ENCODE assay signal across 19 mouse cellular contexts in genomic region chr9:117161150-117161549, GRCm38 (mm10).
DNase-seq lines count a peak whose midpoint lies in the region; ATAC-seq and TF ChIP-seq lines count a peak whose summit lies in the region.
"Had no signal": no experiment of that assay in that cellular context is flagged by ENCODE, and none has a peak within 500 bp of the region (broad histone marks: within the 10 kb centered on the region; RNA-seq: fewer than 3 reads in every experiment).

No protein-coding gene starts in this region.

- no peak for TF ChIP-seq POLR2A in lung, adult 2 months (IDR thresholded peaks at IDR 0.05; ENCODE audit: borderline replicate concordance, extremely low read depth, low read depth, low read length)

- H3K4me1 ChIP-seq in kidney, embryonic 14.5 days (ENCODE audit: control insufficient read depth, insufficient read depth, low read length): peaks cover 27% of the 10 kb centered on the region
- H3K4me1 ChIP-seq in lung, embryonic 16.5 days (replicated peaks; ENCODE audit: control insufficient read depth, insufficient read depth, low read length): peaks cover 26% of the 10 kb centered on the region
- H3K4me1 ChIP-seq in lung, adult 2 months (ENCODE audit: control insufficient read depth, insufficient read depth, low read length): peaks cover 3% of the 10 kb centered on the region; the same call in 1 of the 2 replicates
- H3K4me1 ChIP-seq in limb, embryonic 10.5 days: peaks cover 52% of the 10 kb centered on the region
- H3K4me1 ChIP-seq in stomach, embryonic 16.5 days (ENCODE audit: control insufficient read depth, insufficient read depth, low read length): peaks cover 29% of the 10 kb centered on the region
- H3K4me1 ChIP-seq in midbrain, postnatal 0 days (ENCODE audit: insufficient read depth, low read length): peaks cover 4% of the 10 kb centered on the region; the same call in 1 of the 2 replicates
- peaks cover 7% of the 10 kb centered on the region for H3K4me1 ChIP-seq in forebrain, embryonic 15.5 days
- H3K4me1 ChIP-seq: megakaryocyte, embryonic 14.5 days had no signal

- no peak for TF ChIP-seq CTCF in lung, adult 2 months (IDR thresholded peaks at IDR 0.05; ENCODE audit: insufficient read depth, low read length)
- no peak for TF ChIP-seq CTCF in midbrain, postnatal 0 days (IDR thresholded peaks at IDR 0.05)

- H3K9ac ChIP-seq in kidney, embryonic 14.5 days (ENCODE audit: low read depth, low read length): no peak overlapping the region
- H3K9ac ChIP-seq in lung, embryonic 16.5 days (ENCODE audit: low read length): no peak overlapping the region
- no peak overlapping the region for H3K9ac ChIP-seq in stomach, embryonic 16.5 days (ENCODE audit: low read length)
- no peak overlapping the region for H3K9ac ChIP-seq in midbrain, postnatal 0 days (replicated peaks; ENCODE audit: low read length, poor library complexity, severe bottlenecking)
- no peak overlapping the region for H3K9ac ChIP-seq in forebrain, embryonic 15.5 days (replicated peaks)
- H3K9ac ChIP-seq: hindbrain, embryonic 15.5 days; liver, embryonic 14.5 days; midbrain, embryonic 13.5 days; neural tube, embryonic 13.5 days had no signal

- H3K4me3 ChIP-seq in kidney, embryonic 14.5 days (ENCODE audit: low read length): no peak overlapping the region
- H3K4me3 ChIP-seq in lung, embryonic 16.5 days (ENCODE audit: low read length): no peak overlapping the region
- no peak overlapping the region for H3K4me3 ChIP-seq in lung, adult 2 months (replicated peaks; ENCODE audit: extremely low read depth, low read depth, low read length)
- H3K4me3 ChIP-seq in limb, embryonic 10.5 days: no peak overlapping the region
- H3K4me3 ChIP-seq in stomach, embryonic 16.5 days (replicated peaks; ENCODE audit: low read length): no peak overlapping the region
- no peak overlapping the region for H3K4me3 ChIP-seq in midbrain, postnatal 0 days (ENCODE audit: low read depth, low read length)
- no peak overlapping the region for H3K4me3 ChIP-seq in forebrain, embryonic 15.5 days
- H3K4me3 ChIP-seq: heart, embryonic 10.5 days; hindbrain, embryonic 15.5 days; megakaryocyte, embryonic 14.5 days; midbrain, embryonic 13.5 days; neural tube, embryonic 13.5 days had no signal

- no peak for DNase-seq in kidney, postnatal 36 days
- DNase-seq in lung, adult 2 months: no peak
- DNase-seq in limb, embryonic 10.5 days (ENCODE audit: low spot score): no peak
- no peak for DNase-seq in midbrain, postnatal 0 days (ENCODE audit: low spot score)
- DNase-seq: adrenal gland, postnatal 25 days; cerebellum, adult 9-10 months; gastrocnemius, postnatal 10 days; kidney, adult 8-10 months had no signal

- no peak overlapping the region for H3K4me2 ChIP-seq in kidney, embryonic 14.5 days (replicated peaks; ENCODE audit: low read depth, low read length)
- no peak overlapping the region for H3K4me2 ChIP-seq in lung, embryonic 16.5 days (ENCODE audit: low read depth, low read length)
- H3K4me2 ChIP-seq in stomach, embryonic 16.5 days (ENCODE audit: low read depth, low read length): no peak overlapping the region
- no peak overlapping the region for H3K4me2 ChIP-seq in midbrain, postnatal 0 days (ENCODE audit: low read depth, low read length, poor library complexity, severe bottlenecking)
- no peak overlapping the region for H3K4me2 ChIP-seq in forebrain, embryonic 15.5 days (replicated peaks)
- H3K4me2 ChIP-seq: hindbrain, embryonic 15.5 days; midbrain, embryonic 13.5 days; neural tube, embryonic 13.5 days had no signal

- WGBS in kidney, embryonic 14.5 days: 25% methylated on average over 6 of the region's 6 CpGs
- whole genome bisulfite sequencing in lung, embryonic 16.5 days: 43% methylated on average over 6 of the region's 6 CpGs
- WGBS in lung, adult 2 months: 54% methylated on average over 6 of the region's 6 CpGs
- WGBS in limb, embryonic 10.5 days: 31% methylated on average over 6 of the region's 6 CpGs
- 34% methylated on average over 6 of the region's 6 CpGs for WGBS in stomach, embryonic 16.5 days
- 79% methylated on average over 6 of the region's 6 CpGs for WGBS in midbrain, postnatal 0 days
- 71% methylated on average over 6 of the region's 6 CpGs for WGBS in forebrain, embryonic 15.5 days

- H3K9me3 ChIP-seq in kidney, embryonic 14.5 days (ENCODE audit: control insufficient read depth, low read length): no peaks in the 10 kb centered on the region
- no peaks in the 10 kb centered on the region for H3K9me3 ChIP-seq in lung, embryonic 16.5 days (ENCODE audit: control insufficient read depth, low read length)
- no peaks in the 10 kb centered on the region for H3K9me3 ChIP-seq in limb, embryonic 10.5 days (replicated peaks)
- no peaks in the 10 kb centered on the region for H3K9me3 ChIP-seq in stomach, embryonic 16.5 days (replicated peaks; ENCODE audit: control insufficient read depth, low read length)
- H3K9me3 ChIP-seq in midbrain, postnatal 0 days (ENCODE audit: low read length): no peaks in the 10 kb centered on the region
- H3K9me3 ChIP-seq in forebrain, embryonic 15.5 days: no peaks in the 10 kb centered on the region
- H3K9me3 ChIP-seq: heart, embryonic 10.5 days; hindbrain, embryonic 15.5 days; midbrain, embryonic 13.5 days; neural tube, embryonic 13.5 days had no signal

- ATAC-seq in kidney, embryonic 14.5 days (ENCODE audit: low FRiP score, low TSS enrichment): 0 out of 2 replicates have a peak, but pooled peaks have one; percentile 29
- ATAC-seq in lung, embryonic 16.5 days (ENCODE audit: low read depth): peak; percentile 61; the same call in 1 of the 2 replicates
- ATAC-seq in stomach, embryonic 16.5 days (ENCODE audit: insufficient read depth, low FRiP score): peak; percentile 19; the same call in 1 of the 2 replicates
- no peak for ATAC-seq in midbrain, postnatal 0 days (ENCODE audit: low FRiP score)
- no peak for ATAC-seq in forebrain, embryonic 15.5 days (replicated peaks)
- ATAC-seq: forebrain, embryonic 14.5 days; midbrain, embryonic 13.5 days had no signal

- peak overlapping the region; percentile 37; the same call in 1 of the 2 replicates for H3K27ac ChIP-seq in kidney, embryonic 14.5 days (ENCODE audit: low read depth, low read length)
- H3K27ac ChIP-seq in lung, embryonic 16.5 days (ENCODE audit: low read length): no peak overlapping the region; the same call in 1 of the 2 replicates
- peak overlapping the region; percentile 42; the same call in 1 of the 2 replicates for H3K27ac ChIP-seq in limb, embryonic 10.5 days
- peak overlapping the region; percentile 20; the same call in 1 of the 2 replicates for H3K27ac ChIP-seq in stomach, embryonic 16.5 days (ENCODE audit: low read length)
- no peak overlapping the region for H3K27ac ChIP-seq in midbrain, postnatal 0 days (ENCODE audit: low read depth, low read length)
- no peak overlapping the region for H3K27ac ChIP-seq in forebrain, embryonic 15.5 days (replicated peaks)
- H3K27ac ChIP-seq: heart, embryonic 10.5 days; hindbrain, embryonic 15.5 days; liver, embryonic 14.5 days; midbrain, embryonic 13.5 days; neural tube, embryonic 13.5 days had no signal

- H3K27me3 ChIP-seq in kidney, embryonic 14.5 days (ENCODE audit: control insufficient read depth, insufficient read depth, low read length): no peaks in the 10 kb centered on the region
- H3K27me3 ChIP-seq in lung, embryonic 16.5 days (ENCODE audit: control insufficient read depth, insufficient read depth, low read depth, low read length): no peaks in the 10 kb centered on the region
- H3K27me3 ChIP-seq in limb, embryonic 10.5 days (ENCODE audit: low read depth, poor library complexity, severe bottlenecking): no peaks in the 10 kb centered on the region
- H3K27me3 ChIP-seq in stomach, embryonic 16.5 days (ENCODE audit: control insufficient read depth, insufficient read depth, low read length): no peaks in the 10 kb centered on the region
- no peaks in the 10 kb centered on the region for H3K27me3 ChIP-seq in midbrain, postnatal 0 days (ENCODE audit: insufficient read depth, low read length)
- no peaks in the 10 kb centered on the region for H3K27me3 ChIP-seq in forebrain, embryonic 15.5 days
- H3K27me3 ChIP-seq: hindbrain, embryonic 15.5 days; megakaryocyte, embryonic 14.5 days; midbrain, embryonic 13.5 days; neural tube, embryonic 13.5 days had no signal

- peaks cover 3% of the 10 kb centered on the region; the same call in 1 of the 2 replicates for H3K36me3 ChIP-seq in kidney, embryonic 14.5 days (ENCODE audit: control insufficient read depth, insufficient read depth, low read length)
- no peaks in the 10 kb centered on the region for H3K36me3 ChIP-seq in lung, embryonic 16.5 days (ENCODE audit: control insufficient read depth, insufficient read depth, low read length)
- H3K36me3 ChIP-seq in limb, embryonic 10.5 days: peaks cover 9% of the 10 kb centered on the region; the same call in 1 of the 2 replicates
- H3K36me3 ChIP-seq in stomach, embryonic 16.5 days (ENCODE audit: control insufficient read depth, insufficient read depth, low read length): no peaks in the 10 kb centered on the region
- no peaks in the 10 kb centered on the region for H3K36me3 ChIP-seq in midbrain, postnatal 0 days (ENCODE audit: insufficient read depth, low read length)
- H3K36me3 ChIP-seq in forebrain, embryonic 15.5 days: no peaks in the 10 kb centered on the region
- H3K36me3 ChIP-seq: heart, embryonic 10.5 days; hindbrain, embryonic 15.5 days; midbrain, embryonic 13.5 days; neural tube, embryonic 13.5 days had no signal

Comparison
In these comparisons a context has a peak if more than half of its experiments do, and no peak if none do; other contexts are left out.
1. ATAC-seq: peak in kidney, embryonic 14.5 days (single experiment), lung, embryonic 16.5 days (single experiment) and stomach, embryonic 16.5 days (single experiment); none in midbrain, postnatal 0 days (single experiment) and forebrain, embryonic 15.5 days (single experiment).
2. H3K27ac ChIP-seq: peak in kidney, embryonic 14.5 days (single experiment), limb, embryonic 10.5 days (single experiment) and stomach, embryonic 16.5 days (single experiment); none in lung, embryonic 16.5 days (single experiment), midbrain, postnatal 0 days (single experiment) and forebrain, embryonic 15.5 days (single experiment).